Mouse (Mus musculus) liver, postnatal 0 days (tissue): ENCODE measurements around the gene Atoh8.

ENCODE experiments used
- CTCF ChIP-seq: sonication (generic); IDR thresholded peaks from 2 replicates; pipeline ENCODE4 v1.5.1; 2016; ENCODE audit warnings: antibody characterized with exemption, low read depth
- EP300 ChIP-seq: IDR thresholded peaks from 2 replicates; pipeline ENCODE4 v1.6.1; 2016; ENCODE audit warnings: antibody characterized with exemption, low read depth, mild to moderate bottlenecking

DNA sequence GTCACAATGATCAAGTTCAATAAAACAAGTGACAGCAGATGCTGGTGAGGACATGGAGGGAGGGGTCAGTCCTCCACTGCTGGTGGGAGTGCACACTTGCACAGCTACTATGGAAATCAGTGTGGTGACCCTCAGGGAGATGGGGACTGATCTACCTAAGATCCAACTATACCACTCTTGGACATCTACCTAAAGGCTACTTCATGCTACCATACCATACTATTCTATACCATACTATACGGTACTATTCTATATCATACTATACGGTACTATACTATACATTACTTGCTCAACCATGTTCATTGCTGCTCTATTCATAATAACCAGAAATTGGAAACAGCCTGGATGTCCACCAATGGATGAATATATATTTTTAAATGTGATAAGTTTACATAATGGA lies 69.5 kb downstream of the Atoh8 start:
- TF ChIP-seq CTCF (no peak), EP300 (no peak)
